Mouse (Mus musculus) common myeloid progenitor, adult 5-6 weeks (primary cell): ENCODE data around the gene Pdap1. TPM values are rescaled to one million over a fixed set of nuclear protein-coding genes. Genes with fewer than 3 reads are reported as not detected.
A peak's percentile ranks its signal among the peaks of the same experiment; 100 is the strongest.
"Not testable (repeated sequence)": the region's sequence is repeated elsewhere in the genome, so short reads cannot be mapped to it uniquely, and the experiment has no call there.

ENCODE experiments used
- ATAC-seq: replicated peaks from 2 replicates; pipeline ENCODE4 v1.8.0; 2016; ENCODE audit warnings: low read depth, mild to moderate bottlenecking, moderate TSS enrichment, inconsistent platforms; ENCODE audit not compliant: poor library complexity, severe bottlenecking
- total RNA-seq: library from RNA; stranded (forward); fragments of 200-1000, 187-1606 nt; gene quantifications from 2 replicates; pipeline ENCODE4 v1.2.3, GENCODE M21; 2017

Pdap1 gene
- total RNA-seq = 164 and 249 TPM in 2 replicates

DNA sequence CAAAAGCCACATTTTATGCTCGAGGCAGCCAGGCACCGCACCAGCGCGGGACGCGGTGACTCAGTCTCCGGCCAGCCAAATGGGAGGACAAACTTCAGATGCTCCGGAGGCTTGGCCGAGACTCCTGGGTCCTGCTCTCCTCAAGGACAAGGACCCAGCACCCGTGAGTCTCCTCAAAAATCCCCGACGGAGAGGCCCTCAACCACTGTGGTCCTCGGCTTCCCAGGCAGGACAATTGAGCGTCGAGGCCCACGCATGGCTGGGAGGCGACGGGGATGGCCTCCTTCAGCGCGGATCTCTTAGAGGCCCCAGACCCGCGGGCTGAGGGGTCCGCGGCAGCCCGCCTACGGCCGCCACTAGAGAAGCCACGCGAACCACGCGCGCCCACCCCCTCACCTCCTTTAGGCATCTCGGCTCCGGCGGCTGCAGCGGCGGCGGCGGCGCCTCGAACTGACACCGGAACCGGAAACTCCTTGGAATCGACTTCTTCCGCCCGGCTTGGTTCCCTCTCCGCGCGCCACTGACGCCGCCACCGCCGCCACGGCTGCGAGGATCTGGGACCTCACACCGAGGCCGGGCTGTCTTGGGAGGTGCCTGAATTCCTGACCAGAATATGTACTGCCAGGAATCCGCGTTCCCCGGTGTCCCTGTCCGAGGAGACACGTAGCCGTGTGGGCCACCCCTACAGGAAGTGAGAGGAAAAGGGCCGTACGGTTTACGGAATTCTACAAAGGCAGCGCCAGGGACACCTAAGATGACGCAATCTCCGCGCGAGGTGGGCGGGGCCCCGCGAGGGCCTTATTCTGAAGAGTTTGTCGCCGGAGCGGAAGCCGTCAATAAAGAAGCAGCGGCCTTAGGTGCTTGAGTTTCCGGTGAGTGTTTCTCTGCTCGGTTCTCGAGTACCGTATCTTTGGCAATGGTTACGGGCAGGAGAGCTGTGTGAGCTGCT is at the start of gene Pdap1, which contains the start of gene Bud31:
Gene Pdap1, minus strand, starts transcription at position 668 of the 949 bp plus-strand sequence.
Gene Bud31, plus strand, starts transcription at position 792 of the 949 bp plus-strand sequence.
- ATAC-seq = peak; percentile 91

DNA sequence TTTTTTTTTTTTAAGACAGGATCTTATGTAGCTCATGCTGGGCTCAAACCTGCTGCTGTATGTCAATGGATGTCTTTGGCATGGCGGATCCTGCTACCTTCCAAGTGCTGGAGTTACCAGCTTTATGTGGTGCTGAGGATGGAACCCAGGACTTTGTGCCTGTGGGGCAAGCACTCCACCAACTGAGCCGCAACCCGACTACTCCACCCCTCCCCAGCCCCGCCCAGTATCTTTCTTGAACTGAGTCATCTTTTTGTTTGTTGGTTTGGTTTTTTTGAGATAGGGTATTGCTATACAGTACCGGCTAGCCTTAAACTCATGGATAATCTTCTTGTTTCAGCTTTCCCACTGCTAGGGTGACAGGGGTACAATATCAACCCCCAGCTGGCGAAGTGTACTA is 49.4 kb upstream of the Pdap1 start:
- no peak for ATAC-seq

DNA sequence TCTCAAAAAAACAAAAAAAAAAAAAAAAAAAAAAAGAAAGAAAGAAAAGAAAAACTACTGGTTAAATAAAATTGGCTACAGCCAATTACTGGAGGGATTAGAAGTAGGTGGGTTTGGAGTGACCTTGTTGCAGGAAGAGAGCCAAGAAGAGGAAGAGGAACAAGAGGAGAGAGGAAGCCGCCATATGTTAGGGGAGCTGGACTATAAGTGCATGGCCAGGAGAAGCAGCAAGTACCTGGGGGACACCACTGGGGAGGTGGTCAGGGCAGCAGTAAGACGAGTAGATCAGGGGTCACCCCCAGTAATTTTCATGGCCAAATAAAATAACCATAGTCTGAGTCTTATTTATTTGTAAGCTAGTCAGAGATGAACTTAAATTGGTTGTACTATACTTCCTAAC is 45.2 kb upstream of the Pdap1 start:
- ATAC-seq = no peak

DNA sequence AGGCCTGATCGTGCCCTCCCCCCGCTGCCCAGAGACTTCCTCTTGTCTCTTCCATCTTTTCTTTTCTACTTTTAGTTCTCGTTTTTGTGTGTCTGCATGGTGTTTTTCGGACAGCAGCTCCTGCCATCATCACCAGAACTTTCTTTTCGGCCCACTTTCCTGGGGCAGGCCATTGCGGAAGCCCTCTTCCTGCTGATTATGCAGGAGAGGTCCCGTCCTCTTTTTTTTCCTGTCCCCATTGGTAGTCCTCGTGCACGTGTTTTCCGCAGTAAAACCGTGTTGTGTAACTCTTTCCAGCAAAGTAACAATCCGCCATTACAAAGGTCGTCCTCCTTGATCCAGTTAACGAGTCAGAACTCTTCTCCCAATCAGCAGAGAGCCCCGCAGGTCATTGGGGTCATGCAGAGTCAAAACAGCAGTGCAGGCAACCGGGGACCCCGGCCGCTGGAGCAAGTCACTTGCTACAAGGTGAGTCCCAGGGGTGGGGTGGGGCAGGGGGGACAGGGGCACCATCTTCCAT is 38.5 kb upstream of the Pdap1 start:
- no peak for ATAC-seq

DNA sequence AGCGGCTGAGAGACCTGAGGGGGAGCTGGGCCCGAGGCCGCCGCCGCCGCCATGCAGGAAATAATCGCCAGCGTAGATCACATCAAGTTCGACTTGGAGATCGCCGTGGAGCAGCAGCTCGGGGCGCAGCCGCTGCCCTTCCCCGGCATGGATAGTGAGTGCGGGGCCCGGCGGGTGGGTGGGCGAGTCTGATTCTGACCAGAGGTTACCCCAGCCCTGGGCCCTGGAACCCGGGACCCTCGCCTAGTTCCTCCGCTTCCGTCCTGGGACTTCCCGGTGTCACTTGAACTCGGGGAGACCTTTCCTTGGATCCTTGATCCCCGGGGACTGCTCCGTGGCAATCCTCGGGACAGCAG is 27.2 kb upstream of the Pdap1 start:
- ATAC-seq = no peak

DNA sequence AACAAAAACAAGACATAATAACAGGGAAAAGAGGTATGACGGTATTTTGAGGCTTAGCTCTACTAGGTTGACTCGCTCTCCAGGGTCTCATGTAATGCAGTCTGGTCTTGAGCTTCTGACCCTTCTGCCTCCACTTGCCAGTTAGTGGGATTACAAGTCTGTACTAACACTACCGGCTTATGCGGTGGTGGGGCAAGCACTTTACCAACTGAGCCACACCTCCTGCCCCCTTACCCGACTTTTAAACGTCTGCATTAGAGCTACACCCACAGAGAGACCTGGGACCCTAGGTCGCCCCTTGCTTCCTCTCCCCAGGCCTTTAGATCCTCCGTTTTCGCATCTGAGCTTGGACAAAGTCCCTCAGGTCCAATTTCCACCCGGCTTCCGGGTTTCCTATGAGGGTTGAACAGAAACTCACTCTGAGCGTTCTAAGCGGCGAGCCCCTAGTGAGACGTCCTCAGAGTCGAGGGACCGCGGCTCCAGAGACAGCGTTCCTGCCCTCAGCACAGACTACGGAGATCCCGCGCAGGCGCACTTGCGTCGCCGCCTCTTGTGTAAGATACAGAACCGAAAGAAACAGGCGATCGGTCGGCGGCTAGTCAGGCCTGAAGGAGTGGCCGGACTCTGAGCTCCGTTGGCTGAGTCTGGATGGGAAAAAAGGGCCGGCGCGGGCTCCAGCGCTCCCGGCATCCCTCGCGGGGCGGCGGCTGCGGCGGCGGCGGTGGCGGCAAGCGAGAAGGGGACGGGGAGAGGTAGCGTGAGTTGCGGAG is 26.7 kb upstream of the Pdap1 start, which contains the start of the genes Ptcd1 and Cpsf4:
Gene Ptcd1, minus strand, starts transcription at position 573 of the 770 bp plus-strand sequence.
Gene Cpsf4, plus strand, starts transcription at position 678 of the 770 bp plus-strand sequence.
- ATAC-seq = peak; percentile 92

DNA sequence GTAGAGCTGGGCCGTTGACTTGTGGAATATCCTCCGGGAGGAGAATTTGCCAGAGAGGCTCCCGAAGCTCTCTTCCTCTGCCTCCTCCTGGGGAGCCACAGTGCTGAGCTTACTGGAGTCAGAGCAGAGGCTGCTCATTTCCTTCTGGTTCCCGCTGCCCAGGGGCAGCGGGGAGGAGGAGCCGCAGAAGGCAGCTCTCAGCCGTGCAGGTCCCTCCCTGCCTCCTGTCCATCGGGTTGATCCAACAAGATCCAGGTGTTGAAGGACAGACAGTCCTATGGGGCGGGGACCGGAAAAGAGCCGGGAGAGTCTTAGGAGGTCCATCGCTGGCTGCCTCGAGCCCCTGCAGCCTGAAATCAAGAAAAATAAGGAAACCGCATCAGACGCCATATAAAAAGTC is 25.1 kb upstream of the Pdap1 start:
- no peak for ATAC-seq

DNA sequence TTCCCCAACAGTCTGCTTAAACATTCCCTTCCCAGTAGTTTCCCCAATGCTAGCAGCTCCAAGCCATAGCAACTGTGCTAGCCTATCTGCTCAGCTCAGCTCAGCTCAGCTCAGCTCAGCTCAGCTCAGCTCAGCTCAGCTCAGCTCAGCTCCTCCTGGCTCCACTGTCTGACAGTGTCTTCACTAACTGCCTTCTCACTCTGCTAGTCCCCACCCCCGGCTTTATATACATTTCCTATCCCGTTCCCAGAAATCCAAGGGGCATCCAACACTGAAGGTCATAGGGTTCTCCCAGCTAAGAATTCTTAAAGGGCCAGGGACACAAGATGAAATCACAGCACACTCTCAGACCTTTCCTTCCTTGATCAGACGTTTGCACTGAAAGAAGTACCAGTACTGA is 24.7 kb upstream of the Pdap1 start:
- no peak for ATAC-seq

DNA sequence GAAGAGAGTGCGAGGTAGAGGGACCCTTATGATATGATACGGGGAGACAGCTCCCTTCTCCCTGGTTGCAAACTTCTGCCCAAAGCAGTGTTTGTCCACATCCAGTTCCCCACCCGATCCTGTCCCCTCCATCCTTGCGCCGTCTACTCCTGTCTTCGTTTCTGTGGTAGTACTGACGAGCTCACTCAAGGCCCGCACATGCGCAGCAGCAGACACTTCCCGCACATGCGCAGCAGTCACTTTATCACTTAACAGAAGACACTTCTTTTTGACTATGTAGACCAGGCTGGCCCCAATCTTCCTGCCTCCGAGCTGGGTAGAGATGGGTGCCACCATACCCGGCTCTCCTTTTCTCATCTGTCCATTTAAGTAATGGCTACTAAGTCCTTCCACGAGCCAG is 21.3 kb upstream of the Pdap1 start:
- no peak for ATAC-seq

DNA sequence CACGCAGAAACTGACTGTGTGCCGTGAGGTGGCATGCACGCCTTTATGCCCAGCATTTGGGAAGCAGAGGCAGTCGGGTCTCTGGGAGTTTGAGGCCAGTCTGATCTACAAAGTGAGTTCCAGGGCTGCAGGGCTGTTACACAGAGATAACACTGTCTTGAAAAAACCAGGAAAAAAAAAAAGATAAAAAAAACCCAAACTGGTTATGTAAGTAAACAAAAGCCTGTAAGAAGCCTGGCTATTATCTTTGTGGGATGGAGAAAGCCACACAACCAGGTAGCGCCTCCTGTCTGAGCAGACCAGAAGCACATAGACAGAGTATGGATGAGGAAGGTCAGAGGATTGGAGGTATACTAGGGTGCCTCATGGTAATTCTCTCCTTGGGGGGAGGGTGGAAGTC is 12.7 kb upstream of the Pdap1 start:
- peak; percentile 57; the same call in 1 of the 2 replicates for ATAC-seq

DNA sequence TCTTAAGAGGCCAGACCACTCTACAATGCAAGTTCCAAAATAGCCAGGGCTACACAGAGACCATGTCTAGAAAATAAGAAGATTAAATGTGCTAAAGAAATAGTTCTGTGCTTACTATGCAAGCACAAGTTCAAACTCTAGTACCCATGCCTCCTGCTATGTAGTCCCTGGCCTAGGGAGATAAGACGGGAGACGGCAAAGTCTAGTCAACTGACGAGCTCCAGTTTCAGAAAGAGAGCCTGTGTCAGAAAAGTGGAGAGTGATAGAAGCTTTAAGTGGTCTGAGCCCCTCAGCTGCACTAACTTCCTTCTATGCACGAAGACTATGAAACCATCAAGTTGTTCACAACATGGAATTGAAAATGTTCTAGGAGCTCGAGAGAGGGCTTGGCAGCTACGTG is 9.3 kb upstream of the Pdap1 start:
- ATAC-seq = 0 out of 2 replicates have a peak, but pooled peaks have one; percentile 16

DNA sequence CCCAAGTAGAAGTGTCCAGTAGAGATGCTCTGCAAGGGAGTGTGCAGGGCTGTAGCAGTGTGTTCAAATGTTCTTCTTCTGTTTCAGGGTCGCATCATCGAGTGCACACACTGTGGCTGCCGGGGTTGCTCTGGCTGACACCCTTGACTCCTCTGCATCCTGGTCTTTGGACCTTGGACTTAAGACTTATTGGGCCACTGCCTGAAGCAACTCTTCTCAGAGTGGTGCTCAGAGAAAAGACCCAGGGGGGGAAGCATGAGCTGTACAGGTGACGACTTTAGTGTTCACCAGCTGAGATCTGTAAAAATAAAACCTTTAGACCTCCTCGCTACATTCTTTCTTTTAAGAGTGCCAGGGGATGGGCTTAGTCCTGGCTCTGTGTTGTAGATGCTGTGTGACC is 7.7 kb upstream of the Pdap1 start:
- ATAC-seq = no peak

DNA sequence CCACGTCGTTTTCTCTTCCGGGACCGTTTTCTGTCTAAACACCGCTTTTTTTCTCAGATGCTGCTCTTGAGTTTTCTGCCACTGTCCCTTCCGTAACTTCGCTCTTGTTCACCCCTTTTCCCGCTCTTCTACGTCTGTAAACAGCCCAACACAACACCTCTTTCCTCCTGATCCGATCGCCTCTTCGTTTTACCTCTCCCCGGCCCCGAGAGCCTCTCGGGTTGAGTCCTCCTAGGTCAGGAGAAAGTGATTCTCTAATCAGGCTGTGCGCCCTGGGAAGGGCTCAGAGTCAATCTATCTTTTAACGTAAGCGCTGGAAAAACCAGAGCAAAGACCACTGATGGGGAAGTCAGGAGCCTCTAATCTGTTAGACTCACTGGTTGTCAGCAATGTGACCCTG is 573 bp upstream of the Pdap1 start:
- ATAC-seq = peak; percentile 10; the same call in 1 of the 2 replicates

DNA sequence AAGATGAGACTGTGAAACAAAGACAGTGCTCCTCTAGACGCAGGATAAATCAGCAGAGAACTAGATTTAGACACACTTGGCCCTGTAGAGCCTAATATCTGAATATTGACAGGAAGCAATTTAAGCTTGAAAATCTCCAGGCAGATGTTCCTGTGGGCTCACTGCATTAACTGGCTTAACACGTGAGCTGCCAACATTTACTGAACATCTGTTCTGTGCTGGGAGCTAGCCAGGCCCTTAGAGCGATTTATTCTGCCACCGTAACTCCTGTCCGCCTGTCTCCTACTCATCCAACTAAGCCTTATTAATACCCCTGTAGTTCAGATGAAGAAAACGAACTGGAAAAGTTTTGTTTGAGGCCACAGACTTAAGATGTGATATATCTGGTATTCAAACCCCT is 1.2 kb downstream of the Pdap1 start:
- no peak for ATAC-seq

DNA sequence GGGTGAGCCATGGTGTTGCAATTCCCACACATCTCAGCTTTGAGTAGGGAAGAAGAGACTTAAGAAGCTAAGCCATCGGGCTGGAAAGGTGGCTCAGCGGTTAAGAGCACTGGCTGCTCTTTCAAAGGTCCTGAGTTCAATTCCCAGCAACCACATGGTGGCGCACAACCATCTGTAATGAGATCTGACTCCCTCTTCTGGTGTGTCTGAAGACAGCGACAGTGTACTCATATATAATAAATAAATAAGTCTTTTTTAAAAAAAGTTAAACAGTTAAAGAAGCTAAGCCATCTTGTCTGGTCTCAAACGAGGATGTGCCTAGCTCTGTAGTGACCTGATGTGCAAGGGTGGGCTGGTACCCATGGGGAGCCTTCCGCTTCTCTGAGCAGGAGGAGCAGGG is 6.8 kb downstream of the Pdap1 start:
- ATAC-seq = not testable (repeated sequence)

DNA sequence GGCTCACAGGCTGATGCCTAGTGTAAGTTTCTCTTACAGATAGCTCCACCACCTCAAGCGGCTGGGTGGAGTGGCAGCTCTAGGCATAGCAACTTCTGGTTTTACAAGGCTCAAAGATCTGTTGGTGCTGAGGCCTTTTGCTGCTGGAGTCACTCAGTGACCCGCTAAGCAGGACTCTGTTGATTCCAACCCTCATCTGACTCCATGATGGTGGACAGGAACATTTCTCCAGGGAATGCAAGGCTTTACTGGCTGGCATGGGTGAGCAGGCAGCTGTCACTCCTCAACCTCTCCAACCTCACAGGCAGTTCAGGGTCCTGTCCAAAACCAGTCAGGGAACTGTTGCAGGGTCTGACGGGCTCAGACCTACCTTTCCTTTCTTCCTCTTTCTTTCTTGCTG is 9.0 kb downstream of the Pdap1 start:
- ATAC-seq = 0 out of 2 replicates have a peak, but pooled peaks have one; percentile 26

DNA sequence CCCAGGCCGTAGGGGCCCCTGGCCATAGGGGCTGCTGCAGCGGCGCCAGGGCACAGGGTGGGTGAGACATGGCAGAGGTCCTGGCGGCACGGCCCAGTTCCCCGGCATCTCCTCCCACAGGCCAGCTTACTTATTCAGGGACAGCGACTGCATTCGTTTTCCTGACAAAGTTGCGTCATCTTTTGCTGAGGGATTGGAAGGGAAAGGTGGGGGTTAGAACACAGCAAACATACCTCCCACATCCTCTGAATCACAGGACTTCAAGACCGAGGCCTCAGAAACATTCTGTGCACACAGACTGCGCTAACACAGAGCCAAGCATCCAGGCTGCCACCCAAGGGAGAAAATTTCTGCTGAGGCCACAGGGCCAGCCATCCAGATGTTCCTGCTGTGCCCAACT is 9.8 kb downstream of the Pdap1 start:
- ATAC-seq = no peak

DNA sequence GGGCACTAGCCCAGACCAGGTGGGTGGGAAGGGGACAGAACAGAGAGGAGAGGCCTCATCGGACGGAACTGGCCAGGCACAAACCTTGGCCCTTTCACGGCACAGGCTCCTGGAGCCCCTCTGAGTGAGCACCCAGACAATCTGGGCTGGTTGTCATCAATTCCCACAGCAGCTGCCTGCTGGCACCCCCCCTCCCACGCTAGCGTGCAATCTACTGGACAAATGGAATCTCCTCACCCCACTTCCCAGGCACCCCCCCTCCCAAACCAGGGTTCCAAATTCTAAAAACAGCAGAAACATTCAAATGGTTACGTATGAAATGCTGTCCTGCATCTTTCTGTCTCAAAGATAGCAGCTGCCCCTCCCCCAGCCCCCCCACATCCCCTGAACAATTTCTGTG is 10.3 kb downstream of the Pdap1 start:
- ATAC-seq = not testable (repeated sequence)

DNA sequence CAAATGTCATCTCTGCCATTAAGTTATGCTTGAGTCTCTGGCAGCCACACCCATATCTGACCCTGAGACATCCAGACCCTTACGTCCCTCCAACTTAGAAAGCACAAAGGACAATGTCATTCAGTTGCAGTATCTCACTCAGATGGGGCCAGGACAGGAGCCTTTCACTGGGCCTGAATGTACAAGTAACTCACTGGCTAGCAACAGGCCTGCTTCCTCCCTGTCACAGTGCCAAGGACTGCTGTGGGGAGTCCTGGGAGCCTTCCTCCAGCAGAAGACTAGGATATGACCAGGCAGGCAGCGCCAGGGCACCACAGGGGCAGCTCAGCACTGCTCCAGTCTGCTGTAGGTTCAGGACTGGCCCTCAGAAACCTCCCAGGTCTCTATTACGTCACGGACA is 10.9 kb downstream of the Pdap1 start:
- ATAC-seq = no peak

DNA sequence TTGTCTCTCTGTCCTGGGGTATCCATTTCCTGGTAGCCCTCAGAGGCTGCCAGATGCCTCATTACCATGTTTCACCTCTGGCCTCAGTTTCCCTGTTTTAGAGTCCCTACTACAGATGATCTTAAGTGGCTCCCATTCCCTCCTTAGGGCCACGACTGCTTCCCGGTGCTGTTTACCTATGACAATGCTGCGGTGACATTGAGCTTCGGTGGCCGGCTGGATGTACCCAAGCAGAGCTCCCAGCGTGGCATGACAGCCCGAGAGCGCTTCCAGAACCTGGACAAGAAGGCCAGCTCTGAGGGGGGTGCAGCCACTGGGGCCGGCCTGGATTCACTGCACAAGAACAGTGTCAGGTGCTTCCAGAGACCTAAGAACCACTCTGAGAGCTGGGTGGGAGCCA is 13.5 kb downstream of the Pdap1 start:
- no peak for ATAC-seq

DNA sequence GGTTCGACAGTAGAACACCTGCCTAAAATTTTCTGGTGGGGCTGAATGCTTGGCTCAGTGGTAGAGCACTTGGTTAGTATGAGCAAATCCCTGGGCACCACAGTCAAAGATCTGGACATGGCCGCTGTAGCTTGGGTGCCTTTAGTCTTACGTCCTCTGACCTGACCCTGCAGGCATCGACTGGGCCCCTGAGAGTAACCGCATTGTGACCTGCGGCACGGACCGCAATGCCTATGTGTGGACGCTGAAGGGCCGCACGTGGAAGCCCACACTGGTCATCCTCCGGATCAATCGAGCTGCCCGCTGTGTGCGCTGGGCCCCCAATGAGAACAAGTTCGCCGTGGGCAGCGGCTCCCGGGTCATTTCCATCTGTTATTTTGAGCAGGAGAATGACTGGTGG is 16.6 kb downstream of the Pdap1 start:
- ATAC-seq = no peak
